Mouse (Mus musculus) embryo, embryonic 11.5 days (tissue): ENCODE measurements around the gene Popdc3.
"Not testable (repeated sequence)": the region's sequence is repeated elsewhere in the genome, so short reads cannot be mapped to it uniquely, and the experiment has no call there.

Experiments used
- DNase-seq: peaks from one replicate; pipeline ENCODE4 v3.0.0-alpha.2; 2012; ENCODE audit warnings: low read depth, low spot score

Gene Popdc3

DNA sequence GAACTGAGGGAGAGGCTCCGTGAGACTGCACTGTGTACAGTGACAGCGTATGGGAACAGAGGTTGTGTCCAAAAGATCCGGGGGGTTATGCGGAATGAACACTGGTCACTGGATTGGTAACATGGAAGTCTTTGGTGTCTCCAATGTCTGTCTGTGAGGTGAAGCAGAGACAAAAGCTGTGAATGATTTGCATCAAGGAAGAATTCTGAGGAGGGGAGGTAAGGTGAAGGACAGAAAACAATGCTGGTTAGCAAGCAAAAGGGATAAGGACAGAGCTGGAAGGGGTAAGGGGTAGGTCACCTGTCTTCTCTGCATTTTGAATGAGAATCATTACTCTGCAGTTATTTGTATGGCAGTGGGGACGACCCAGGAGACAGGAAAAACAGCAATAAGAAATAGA, 16.6 kb downstream of the Popdc3 start:
- DNase-seq: no peak

GRCm38 (mm10) chr10:45204582-45204981, 26.7 kb downstream of the Popdc3 start:
- DNase-seq: no peak

- no peak for DNase-seq
Observed at GRCm38 (mm10) chr10:45210201-45210600, 32.3 kb downstream of the Popdc3 start.

GRCm38 (mm10) chr10:45216676-45217075, 38.8 kb downstream of the Popdc3 start:
- no peak for DNase-seq

GRCm38 (mm10) chr10:45229954-45230353, 52.1 kb downstream of the Popdc3 start:
- peak; percentile 49 for DNase-seq

DNA sequence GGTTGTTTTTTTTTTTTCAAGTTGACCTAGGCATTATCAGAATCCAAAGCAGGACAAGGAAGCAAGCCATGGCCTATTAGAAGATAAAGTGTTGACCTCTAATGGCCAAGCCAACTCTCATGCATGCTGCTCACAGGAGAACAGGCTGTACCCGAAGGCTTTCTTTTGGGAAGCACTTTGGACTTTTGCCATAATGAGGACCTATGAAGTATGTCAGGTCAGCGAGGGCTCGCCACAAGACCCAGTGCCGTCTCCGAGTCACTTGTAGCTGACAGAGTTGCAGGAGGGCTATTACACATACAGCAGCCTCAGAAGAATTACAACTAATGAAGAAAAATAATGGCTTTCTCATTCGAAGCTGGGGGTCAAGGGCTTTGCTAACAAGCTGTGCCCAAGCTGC, 55.5 kb downstream of the Popdc3 start:
- DNase-seq: no peak

DNA sequence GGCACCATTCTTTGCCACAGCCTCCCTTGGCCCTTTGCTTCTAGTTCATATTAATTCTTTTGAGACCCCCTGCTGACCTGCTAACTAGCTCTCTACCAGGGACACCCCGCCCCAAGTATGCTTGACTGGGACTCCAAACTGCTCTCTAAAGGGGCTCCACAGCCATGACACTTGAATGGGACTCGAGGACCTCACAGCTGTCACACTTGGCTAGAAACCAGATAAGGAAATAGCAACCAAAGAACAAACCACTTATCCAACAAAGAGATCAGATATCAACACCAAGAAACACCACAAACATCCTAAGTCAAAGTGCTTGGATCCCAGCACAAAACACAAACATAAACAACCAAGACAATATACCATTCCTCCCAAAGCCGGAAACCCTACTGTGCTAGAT, 58.4 kb downstream of the Popdc3 start:
- no peak for DNase-seq

DNA sequence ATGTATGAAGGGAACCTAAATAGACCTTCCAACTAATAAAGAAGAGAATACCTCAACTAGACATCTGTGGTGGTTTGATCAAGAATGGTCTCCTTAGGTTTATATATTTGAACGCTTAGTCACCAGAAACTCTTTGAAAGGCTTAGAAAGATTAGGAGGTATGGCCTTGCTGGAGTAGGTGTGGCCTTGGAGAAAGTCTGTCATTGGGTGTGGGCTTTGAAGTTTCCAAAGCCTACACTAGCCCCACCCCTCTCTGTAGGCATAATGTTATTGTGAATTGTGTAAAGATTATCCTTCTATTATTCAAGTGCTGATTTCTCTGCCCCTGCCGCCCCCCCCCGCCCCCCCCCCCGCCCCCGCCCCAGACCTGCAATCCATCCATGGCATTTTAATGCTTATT, 59.6 kb downstream of the Popdc3 start:
- DNase-seq: no peak

DNA sequence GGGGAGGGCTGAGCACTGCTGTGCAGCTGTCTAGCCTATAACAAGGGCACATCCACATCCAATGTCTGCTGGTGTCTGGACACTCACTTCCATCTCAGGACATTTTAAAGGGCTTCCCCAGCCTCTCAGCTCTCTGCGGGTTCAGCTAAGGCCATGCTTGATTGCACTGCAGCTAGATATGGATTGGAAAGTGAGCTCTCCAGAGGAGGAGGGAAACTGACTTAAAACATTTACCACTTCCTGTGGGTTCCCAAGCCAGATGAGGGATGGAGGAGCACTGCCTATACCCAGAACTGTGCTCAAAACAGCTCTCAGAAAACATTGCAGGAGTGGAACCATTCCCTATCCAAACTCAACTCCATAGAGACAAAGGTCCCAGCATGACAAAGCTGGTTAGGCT, 82.6 kb downstream of the Popdc3 start:
- no peak for DNase-seq

DNA sequence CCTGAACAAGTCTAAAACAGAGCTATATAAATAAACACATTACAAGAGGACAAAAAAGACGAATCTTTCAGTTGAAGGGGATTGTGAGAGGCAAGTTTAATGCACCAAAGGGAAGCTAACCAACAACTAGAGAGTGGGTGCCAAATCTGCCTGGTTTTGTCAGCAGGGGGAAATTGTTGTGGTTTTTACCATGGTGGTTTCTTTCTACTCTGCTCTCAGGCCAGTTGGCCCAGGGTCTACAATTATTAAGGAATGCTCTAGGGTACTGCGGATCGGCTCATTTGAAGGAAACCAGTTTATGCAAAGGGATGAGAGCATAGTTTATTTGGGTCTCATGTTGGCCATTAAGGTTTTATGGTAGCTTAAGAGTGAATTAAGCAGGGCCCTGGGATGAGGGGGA, 84.2 kb downstream of the Popdc3 start:
- no peak for DNase-seq

- DNase-seq: no peak
Observed at GRCm38 (mm10) chr10:45276499-45276898, 98.6 kb downstream of the Popdc3 start.

- no peak for DNase-seq
Observed at GRCm38 (mm10) chr10:45276995-45277394, 99.1 kb downstream of the Popdc3 start.

DNA sequence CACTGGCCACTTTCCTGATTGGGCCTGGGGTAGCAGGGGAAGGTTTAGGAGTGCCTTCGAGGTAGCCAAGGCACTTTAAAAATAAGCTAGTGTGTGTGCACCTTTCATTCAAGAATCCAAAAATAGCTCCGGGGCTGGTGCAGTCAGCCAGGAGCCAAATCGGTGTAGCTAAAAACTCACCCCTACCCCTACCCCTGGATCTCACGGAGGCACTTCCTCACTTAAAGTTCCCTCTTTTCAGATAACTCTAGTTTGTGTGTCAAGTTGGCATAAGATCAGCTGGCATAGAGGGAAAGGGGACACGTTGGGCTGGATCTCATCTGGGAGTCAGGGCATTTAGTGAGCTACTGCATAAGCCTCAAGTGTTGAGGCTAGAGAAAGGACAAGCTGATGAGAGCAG, 107.8 kb downstream of the Popdc3 start:
- no peak for DNase-seq

GRCm38 (mm10) chr10:45288351-45288750, 110.5 kb downstream of the Popdc3 start:
- no peak for DNase-seq

DNA sequence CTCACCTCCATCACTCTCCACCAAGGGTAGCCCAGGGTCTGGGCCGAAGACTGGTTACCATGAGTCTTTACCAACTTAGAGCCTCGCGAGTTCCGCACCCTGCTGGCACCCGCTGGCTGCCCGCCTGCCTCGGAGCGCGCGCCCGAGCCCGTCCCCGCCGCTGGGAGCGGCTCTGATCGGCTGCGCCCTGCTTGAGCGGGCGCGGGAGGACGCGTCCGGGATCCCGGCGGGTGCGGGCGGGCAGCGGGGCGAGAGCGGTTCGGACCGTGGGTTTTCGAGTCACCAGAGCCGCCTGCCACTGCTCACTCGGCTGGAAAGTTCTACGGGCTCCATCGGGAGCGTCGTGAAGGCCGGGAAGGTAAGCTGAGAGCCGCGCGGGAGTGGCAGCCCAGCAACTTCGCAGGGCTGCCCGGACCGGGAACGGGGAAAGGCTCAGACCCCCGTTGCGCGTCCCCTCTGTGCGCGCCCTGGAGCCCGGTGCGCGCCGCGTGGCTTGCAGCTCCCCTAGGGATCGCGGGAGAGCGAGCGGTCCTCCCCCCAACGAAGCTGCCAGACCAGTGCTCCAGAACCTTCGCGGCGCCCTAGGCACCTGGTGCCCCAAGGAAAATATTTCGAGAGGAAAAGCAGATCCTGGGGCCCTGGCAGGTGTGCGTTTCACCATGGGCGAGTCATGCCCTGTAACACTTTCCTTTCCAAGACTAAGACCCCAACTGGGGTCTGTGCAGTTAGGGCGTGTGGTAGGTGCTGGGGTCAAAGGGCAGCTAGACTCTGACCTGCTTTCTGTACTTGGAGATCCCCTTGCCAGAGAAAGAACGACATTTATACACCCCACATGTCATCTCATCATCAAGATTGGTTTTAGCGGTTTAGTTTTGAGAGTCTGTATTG, 111.6 kb downstream of the Popdc3 start:
- DNase-seq: peak; percentile 7

- no peak for DNase-seq
Observed at GRCm38 (mm10) chr10:45290618-45291017, 112.7 kb downstream of the Popdc3 start.

DNA sequence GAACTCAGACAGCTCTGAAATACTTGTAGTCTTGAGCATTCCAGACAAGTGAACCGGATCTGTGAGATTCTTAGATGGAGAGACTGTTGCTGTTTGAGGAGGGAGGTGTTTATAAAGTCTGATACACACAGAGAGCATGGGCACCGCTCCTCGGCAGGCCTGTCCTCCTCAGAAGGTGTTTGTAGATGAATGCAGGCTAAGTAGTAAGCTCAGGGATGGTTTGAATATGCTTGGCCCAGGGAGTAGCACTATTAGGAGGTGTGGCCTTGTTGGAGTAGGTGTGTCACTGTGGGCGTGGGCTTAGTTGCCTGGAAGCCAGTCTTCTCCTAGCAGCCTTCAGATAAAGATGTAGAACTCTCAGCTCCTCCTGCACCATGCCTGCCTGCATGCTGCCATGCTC, 114.3 kb downstream of the Popdc3 start:
- DNase-seq: not testable (repeated sequence)

DNA sequence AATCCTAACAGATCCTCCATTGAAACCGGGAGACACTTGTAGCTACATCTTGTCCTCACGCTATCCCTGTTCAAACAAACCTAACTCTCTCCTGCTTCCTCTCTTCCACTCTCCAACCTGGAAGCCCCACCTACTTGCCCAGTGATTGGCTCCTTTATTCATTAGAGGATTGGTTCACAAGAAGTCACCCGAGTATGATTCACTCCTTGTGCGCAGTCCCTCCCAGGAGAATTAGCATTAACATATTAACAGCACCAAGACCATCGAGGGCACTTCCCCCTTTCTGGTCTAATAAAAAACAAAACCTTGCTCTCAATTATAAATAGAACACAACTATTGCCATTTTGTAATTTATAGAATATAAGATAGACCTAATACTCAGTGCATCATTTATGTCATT, 117.2 kb downstream of the Popdc3 start:
- no peak for DNase-seq

DNA sequence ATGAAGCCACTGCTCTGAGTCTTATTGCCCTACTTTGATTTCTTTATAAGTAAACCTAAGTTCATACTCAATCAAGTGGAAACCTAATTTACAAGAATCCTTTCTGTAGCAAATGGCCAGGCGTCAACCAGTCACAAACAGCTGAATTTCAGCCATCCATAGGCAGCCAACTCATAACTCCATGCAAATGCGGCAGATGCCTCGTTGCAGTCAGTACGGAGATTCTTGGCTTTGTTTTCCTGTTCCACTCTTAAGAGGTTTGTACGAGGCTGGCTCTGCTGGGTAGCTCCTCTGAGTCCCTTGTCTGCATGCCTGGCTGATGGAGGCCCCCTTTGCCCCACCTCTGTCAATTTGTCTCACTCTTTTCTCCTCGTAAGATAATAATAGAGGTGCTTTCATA, 120.6 kb downstream of the Popdc3 start:
- no peak for DNase-seq

DNA sequence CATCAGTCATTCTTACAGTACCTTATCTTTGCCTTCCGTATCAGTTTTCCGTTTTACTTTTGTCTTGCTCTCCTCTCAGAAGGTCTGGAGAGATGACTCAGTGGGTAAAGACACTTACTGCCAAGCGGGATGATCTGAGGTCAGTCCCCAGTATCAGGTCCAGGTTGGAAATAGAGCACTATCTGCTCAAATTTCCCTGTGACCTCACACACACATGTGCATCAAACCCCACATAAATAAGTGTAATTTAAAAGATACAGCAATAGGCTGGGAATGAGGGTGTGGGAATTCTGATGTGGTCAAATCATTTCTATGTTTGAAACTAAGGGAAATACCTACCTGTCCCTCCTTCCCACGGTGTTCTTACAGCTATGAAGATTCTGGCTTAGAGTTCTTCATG, 121.6 kb downstream of the Popdc3 start:
- DNase-seq: no peak

- DNase-seq: no peak
Observed at GRCm38 (mm10) chr10:45303315-45304036, 125.6 kb downstream of the Popdc3 start.

DNA sequence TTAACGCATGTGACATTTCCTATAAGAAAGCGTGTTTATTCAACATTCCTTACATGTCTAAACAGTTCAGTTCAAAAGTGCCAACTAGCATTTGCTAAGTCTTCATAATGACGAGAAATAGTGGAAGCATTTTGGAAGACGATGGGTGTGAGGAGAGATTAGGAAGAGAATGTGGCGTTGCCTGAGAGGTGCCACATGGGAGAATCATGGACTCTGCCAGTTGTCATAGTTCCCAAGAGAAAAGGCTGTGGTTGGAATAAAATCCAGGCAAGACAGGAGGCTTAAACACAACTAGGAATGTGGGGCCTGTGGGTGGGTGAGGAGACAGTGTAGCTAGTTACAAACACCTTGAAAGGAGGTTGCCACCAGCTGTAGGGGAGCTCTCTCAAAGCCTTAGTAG, 127.3 kb downstream of the Popdc3 start:
- DNase-seq: no peak

DNA sequence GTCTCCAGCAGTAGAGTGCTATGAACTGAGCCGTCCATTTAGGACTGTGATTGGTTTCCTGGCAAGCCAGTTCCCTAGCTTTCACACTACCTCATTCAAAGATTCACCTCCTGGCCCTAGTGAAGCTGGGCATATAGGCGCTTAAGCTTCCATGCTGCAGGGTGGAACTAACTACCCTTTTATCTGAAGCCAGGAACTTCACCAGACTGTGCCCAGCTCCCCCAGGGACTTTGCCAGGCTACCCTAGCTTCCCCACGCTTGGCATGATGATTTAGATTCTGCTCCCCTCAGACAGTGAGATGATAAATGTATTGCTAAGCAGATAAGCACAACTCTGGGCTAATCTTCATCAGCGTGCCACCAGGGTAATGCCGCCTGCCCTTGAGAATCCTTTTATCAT, 133.2 kb downstream of the Popdc3 start:
- DNase-seq: no peak
